Mouse (Mus musculus): ENCODE results near the gene Rhog. TPM values are rescaled to one million over a fixed set of nuclear protein-coding genes. Genes with fewer than 3 reads are reported as not detected.
A peak's percentile ranks its signal among the peaks of the same experiment; 100 is the strongest.

Gene Rhog
- polyA plus RNA-seq (2016; fragmentation: Nextera tagmentation; extraction: Ambion mirVana): 21.6 and 27.0 TPM in 2 replicates

DNA sequence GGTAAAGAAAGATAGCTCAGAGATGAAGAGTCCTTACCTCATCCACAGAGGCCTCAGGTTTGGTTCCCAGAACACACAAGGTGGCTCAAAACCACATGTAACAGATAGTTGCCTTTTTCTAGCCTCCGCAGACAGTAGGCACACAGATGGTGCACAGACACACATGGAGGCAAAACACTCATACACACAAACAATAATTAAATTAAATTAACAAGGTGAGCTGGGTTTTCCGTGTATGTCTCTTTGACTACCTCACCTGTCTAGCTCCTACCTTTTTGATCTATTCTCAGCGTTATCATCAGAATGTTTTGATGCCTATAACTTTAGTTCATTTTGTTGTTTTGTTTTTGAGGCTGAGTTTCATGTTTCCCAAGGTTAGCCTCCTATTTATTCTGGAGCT, at the start of gene Rhog:
Rhog (minus strand) TSS at position 101 of the 400 bp plus-strand sequence.
- no peaks in the 10 kb centered on the region for H3K27me3 ChIP-seq
- no peaks in the 10 kb centered on the region for H3K36me3 ChIP-seq
- ATAC-seq (ENCODE audit: low FRiP score, low read depth): no peak
- H3K9me3 ChIP-seq: no peaks in the 10 kb centered on the region
- 84% methylated on average over 3 of the region's 3 CpGs for WGBS
- H3K4me3 ChIP-seq: no peak within 1 kb of the TSS
- H3K4me1 ChIP-seq: peaks cover 2% of the 10 kb centered on the region; the same call in 1 of the 2 replicates
- no peak within 1 kb of the TSS for H3K27ac ChIP-seq (replicated peaks)
- H3K9ac ChIP-seq (replicated peaks): no peak within 1 kb of the TSS
- H3K4me2 ChIP-seq (replicated peaks): no peak within 1 kb of the TSS

DNA sequence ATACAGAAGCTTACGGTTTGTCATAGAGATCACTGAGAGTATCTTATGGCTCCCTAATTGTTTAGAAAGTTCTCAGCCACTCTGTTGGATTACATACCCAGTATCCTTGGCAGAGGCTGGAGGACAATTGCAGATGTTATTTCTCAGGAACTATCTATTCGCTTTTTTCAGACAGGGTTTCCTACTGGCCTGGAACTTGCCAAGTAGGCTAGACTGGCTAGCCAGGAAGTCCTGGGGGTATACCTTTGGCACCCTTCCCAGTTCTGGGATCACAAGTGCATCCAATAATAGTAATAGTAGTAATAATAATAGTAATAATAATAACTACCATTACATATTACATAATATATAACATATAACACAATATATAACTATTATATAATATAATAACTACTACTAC, 49.7 kb upstream of the Rhog start:
- Histone ChIP-seq H3K27ac (replicated peaks) (no peak overlapping the region), H3K4me1 (no peaks in the 10 kb centered on the region), H3K9me3 (no peaks in the 10 kb centered on the region), H3K4me2 (replicated peaks) (no peak overlapping the region), H3K9ac (replicated peaks) (no peak overlapping the region), H3K36me3 (no peaks in the 10 kb centered on the region), H3K4me3 (no peak overlapping the region), H3K27me3 (no peaks in the 10 kb centered on the region)
- ATAC-seq (ENCODE audit: low FRiP score, low read depth): no peak
- 91% methylated on average over 2 of the region's 2 CpGs for WGBS

GRCm38 (mm10) chr7:102302471-102302870, 46.6 kb upstream of the Rhog start:
- 93% methylated on average over 4 of the region's 4 CpGs for WGBS
- Histone ChIP-seq H3K27ac (replicated peaks) (no peak overlapping the region), H3K4me2 (replicated peaks) (no peak overlapping the region), H3K4me3 (no peak overlapping the region), H3K4me1 (no peaks in the 10 kb centered on the region), H3K9ac (replicated peaks) (no peak overlapping the region), H3K9me3 (no peaks in the 10 kb centered on the region), H3K27me3 (no peaks in the 10 kb centered on the region), H3K36me3 (no peaks in the 10 kb centered on the region)
- no peak for ATAC-seq (ENCODE audit: low FRiP score, low read depth)

DNA sequence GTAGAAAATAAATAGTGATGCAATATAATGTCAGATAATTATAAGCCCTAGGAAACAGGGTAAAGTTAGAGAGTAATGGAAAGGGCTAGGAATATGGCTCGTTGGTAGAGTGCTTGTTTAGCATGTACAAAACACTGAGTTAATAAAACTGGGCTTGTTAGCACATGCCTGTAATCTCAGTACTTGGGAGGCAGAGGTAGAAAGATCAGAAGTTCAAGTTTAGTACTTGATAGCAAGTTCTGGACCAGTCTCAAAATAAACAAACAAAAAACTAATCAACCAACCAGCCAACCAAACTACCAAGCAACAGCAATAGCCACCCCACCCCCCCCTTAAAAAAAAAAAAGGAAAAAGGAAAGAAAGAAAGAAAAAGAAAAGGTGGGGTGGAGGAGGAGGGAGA, 44.9 kb upstream of the Rhog start:
- no peak overlapping the region for H3K4me3 ChIP-seq
- H3K36me3 ChIP-seq: no peaks in the 10 kb centered on the region
- no peak overlapping the region for H3K27ac ChIP-seq (replicated peaks)
- H3K4me2 ChIP-seq (replicated peaks): no peak overlapping the region
- no peak overlapping the region for H3K9ac ChIP-seq (replicated peaks)
- no peaks in the 10 kb centered on the region for H3K27me3 ChIP-seq
- H3K9me3 ChIP-seq: no peaks in the 10 kb centered on the region
- H3K4me1 ChIP-seq: no peaks in the 10 kb centered on the region
- no peak for ATAC-seq (ENCODE audit: low FRiP score, low read depth)
- WGBS: 88% methylated on average over 1 of the region's 1 CpGs

GRCm38 (mm10) chr7:102293234-102293633, 37.4 kb upstream of the Rhog start:
- WGBS: 12% methylated on average over 2 of the region's 2 CpGs
- Histone ChIP-seq H3K4me3 (no peak overlapping the region), H3K4me2 (replicated peaks) (no peak overlapping the region), H3K9ac (replicated peaks) (no peak overlapping the region), H3K9me3 (no peaks in the 10 kb centered on the region), H3K4me1 (no peaks in the 10 kb centered on the region), H3K27ac (replicated peaks) (no peak overlapping the region), H3K27me3 (no peaks in the 10 kb centered on the region), H3K36me3 (no peaks in the 10 kb centered on the region)
- ATAC-seq (ENCODE audit: low FRiP score, low read depth): no peak

DNA sequence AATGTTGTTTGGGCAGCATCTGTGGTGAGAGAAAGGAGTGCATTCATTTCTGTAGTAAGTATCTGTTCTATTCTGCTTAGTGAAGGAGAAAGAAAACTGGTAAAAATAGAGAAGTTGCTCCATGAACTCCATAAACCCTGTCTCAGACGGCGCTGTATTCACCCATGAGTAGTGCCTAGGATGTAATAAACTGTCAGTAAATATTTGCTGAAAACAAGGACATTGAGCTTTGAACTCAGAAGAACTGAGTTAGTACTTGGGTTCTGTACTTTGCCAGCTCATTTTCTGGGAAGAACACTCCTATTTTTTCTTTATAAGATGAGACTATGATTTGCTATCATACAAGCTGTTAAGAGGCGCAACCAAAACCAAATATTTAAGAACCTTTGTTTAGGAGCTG, 36.4 kb upstream of the Rhog start:
- Histone ChIP-seq H3K4me3 (no peak overlapping the region), H3K36me3 (no peaks in the 10 kb centered on the region), H3K9ac (replicated peaks) (no peak overlapping the region), H3K4me1 (no peaks in the 10 kb centered on the region), H3K4me2 (replicated peaks) (no peak overlapping the region), H3K9me3 (no peaks in the 10 kb centered on the region), H3K27ac (replicated peaks) (no peak overlapping the region), H3K27me3 (no peaks in the 10 kb centered on the region)
- ATAC-seq (ENCODE audit: low FRiP score, low read depth): no peak
- WGBS: 92% methylated on average over 3 of the region's 3 CpGs

DNA sequence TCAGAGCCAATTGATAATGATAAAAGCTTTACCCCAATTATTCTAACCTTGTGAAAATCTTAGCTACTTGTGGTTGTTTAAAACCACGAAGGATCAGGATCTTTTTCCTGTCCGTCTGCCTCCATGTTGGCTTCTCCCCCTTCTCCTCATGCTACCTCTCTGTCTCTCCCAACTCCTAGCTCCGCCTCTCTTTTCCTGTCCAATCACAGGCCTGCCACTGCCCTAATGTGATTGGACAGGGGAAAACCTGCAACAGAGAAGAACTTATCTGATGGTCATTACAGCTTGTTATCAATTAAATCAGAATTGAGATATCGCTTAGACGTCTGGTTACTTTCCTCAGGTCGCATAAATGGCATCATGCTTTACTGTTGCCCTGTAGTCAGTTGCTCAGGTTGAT, 33.6 kb upstream of the Rhog start:
- Histone ChIP-seq H3K4me3 (no peak overlapping the region), H3K36me3 (no peaks in the 10 kb centered on the region), H3K4me1 (no peaks in the 10 kb centered on the region), H3K27ac (replicated peaks) (no peak overlapping the region), H3K27me3 (no peaks in the 10 kb centered on the region), H3K9me3 (no peaks in the 10 kb centered on the region), H3K4me2 (replicated peaks) (no peak overlapping the region), H3K9ac (replicated peaks) (no peak overlapping the region)
- WGBS: 82% methylated on average over 6 of the region's 6 CpGs
- no peak for ATAC-seq (ENCODE audit: low FRiP score, low read depth)

- no peaks in the 10 kb centered on the region for H3K36me3 ChIP-seq
- H3K9ac ChIP-seq (replicated peaks): no peak overlapping the region
- H3K9me3 ChIP-seq: no peaks in the 10 kb centered on the region
- H3K4me1 ChIP-seq: no peaks in the 10 kb centered on the region
- no peak overlapping the region for H3K4me2 ChIP-seq (replicated peaks)
- no peak overlapping the region for H3K4me3 ChIP-seq
- ATAC-seq (ENCODE audit: low FRiP score, low read depth): no peak
- no peaks in the 10 kb centered on the region for H3K27me3 ChIP-seq
- WGBS: 86% methylated on average over 5 of the region's 5 CpGs
- H3K27ac ChIP-seq (replicated peaks): no peak overlapping the region
Observed at GRCm38 (mm10) chr7:102282261-102282660, 26.4 kb upstream of the Rhog start.

GRCm38 (mm10) chr7:102281403-102281802, 25.5 kb upstream of the Rhog start:
- Histone ChIP-seq H3K4me3 (no peak overlapping the region), H3K4me1 (no peaks in the 10 kb centered on the region), H3K27me3 (no peaks in the 10 kb centered on the region), H3K9ac (replicated peaks) (no peak overlapping the region), H3K9me3 (no peaks in the 10 kb centered on the region), H3K27ac (replicated peaks) (no peak overlapping the region), H3K4me2 (replicated peaks) (no peak overlapping the region), H3K36me3 (no peaks in the 10 kb centered on the region)
- 90% methylated on average over 1 of the region's 1 CpGs for WGBS
- no peak for ATAC-seq (ENCODE audit: low FRiP score, low read depth)

DNA sequence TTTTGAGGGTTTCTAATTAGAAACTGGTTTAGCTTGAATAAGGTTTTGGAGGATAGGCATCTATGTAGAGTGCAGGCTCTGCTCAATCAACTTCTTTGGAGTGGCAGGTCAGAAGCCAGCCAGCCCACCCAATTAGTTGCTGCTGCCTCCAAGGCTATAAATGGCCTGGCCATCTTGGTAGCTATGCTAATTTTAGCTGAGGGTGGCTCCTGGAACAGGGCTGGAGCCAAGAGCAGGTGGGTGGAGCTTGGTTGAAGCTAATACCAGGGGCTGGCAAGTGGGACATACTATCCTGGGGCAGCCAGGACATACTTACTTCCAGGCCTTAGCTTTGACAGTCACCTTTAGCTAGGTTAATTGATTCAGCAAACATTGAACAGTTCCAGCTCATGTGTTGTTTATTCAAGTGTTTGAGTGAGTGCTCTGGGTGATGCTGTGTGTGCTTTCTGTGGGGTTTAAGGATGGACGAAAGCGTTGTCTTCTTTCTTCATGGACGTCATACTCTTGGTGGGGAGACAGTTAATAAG, 16.6 kb upstream of the Rhog start:
- H3K4me2 ChIP-seq (replicated peaks): no peak overlapping the region

GRCm38 (mm10) chr7:102268395-102268748, 12.5 kb upstream of the Rhog start:
- H3K4me2 ChIP-seq (replicated peaks): peak overlapping the region; percentile 98
- peak overlapping the region; percentile 72 for H3K9ac ChIP-seq (replicated peaks)
- H3K27me3 ChIP-seq: peaks cover 23% of the 10 kb centered on the region
- H3K4me3 ChIP-seq: peak overlapping the region; percentile 86
- ATAC-seq (ENCODE audit: low FRiP score, low read depth): no peak
- H3K27ac ChIP-seq (replicated peaks): no peak overlapping the region
- H3K4me1 ChIP-seq: peaks cover 10% of the 10 kb centered on the region
- no peaks in the 10 kb centered on the region for H3K9me3 ChIP-seq
- H3K36me3 ChIP-seq: no peaks in the 10 kb centered on the region
- WGBS: 6% methylated on average over 12 of the region's 12 CpGs

More for the DNA sequence above, 16.6 kb upstream of the Rhog start:
- 87% methylated on average over 3 of the region's 3 CpGs for WGBS
- ATAC-seq (ENCODE audit: low FRiP score, low read depth): no peak
- Histone ChIP-seq H3K9ac (replicated peaks) (no peak overlapping the region), H3K4me1 (peaks cover 10% of the 10 kb centered on the region), H3K27me3 (peaks cover 18% of the 10 kb centered on the region), H3K9me3 (no peaks in the 10 kb centered on the region), H3K27ac (replicated peaks) (no peak overlapping the region), H3K36me3 (no peaks in the 10 kb centered on the region), H3K4me3 (no peak overlapping the region)

DNA sequence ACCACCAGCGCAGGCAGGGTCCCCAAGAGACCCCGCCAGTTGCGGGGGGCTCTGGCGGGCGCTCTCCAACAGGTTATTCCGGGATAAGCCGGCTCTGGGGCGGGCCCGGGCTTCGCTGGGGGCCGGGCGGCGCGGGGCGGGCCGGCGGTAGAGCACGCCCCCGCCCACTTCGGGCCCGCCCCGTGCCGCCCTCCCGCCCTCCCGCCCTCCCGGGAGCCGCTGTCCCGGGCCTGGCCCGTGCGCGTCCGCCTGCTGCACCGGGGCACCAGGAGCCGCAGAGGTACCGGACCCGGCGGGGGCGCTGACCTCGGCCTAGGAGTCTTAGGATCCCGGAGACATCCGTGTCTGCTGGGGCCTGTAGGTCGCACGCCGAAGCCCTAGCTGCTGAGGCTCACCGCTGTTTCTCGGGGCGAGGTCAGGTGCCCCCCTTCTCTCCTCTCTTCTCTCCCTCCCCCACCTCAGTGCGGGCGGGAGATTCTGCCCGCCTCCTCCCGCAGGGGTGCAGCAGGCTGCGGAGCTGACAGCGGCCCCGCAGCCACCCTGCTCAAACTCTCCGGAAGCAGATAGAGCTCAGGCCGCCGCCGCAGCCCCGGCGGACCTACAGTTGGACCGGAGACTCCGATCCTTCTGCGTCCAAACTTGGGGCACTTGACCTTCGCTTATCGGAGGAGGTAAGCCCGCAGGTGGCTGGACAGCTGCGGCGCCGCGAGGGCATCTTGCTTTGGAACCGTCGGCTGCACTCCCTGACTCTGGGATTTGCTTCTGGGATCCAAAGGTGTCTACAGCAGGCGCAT, 11.9 kb upstream of the Rhog start, which contains the start of gene Stim1:
Stim1 (plus strand) TSS at position 206 of the 794 bp plus-strand sequence.
- H3K36me3 ChIP-seq: no peaks in the 10 kb centered on the region
- peak within 1 kb of the TSS; percentile 86 for H3K4me3 ChIP-seq
- no peaks in the 10 kb centered on the region for H3K9me3 ChIP-seq
- peaks cover 10% of the 10 kb centered on the region for H3K4me1 ChIP-seq
- H3K9ac ChIP-seq (replicated peaks): peak within 1 kb of the TSS; percentile 72
- H3K27me3 ChIP-seq: peaks cover 23% of the 10 kb centered on the region
- under 1% methylated on average over 55 of the region's 73 CpGs for WGBS
- H3K4me2 ChIP-seq (replicated peaks): peak within 1 kb of the TSS; percentile 98
- peak within 1 kb of the TSS; percentile 47; the same call in 1 of the 2 replicates for H3K27ac ChIP-seq (replicated peaks)
- ATAC-seq (ENCODE audit: low FRiP score, low read depth): peak; percentile 87

Data from midbrain, embryonic 12.5 days (tissue).